Mouse (Mus musculus): ENCODE measurements at regions not wholly inside any gene's neighbourhood (a gene's known extent, or its start where the extent isn't known, plus 50 kb on each side); places are given as distances from the start of the nearest gene placed in this dataset.
"Not testable (repeated sequence)": the region's sequence is repeated elsewhere in the genome, so short reads cannot be mapped to it uniquely, and the experiment has no call there.

GRCm38 (mm10) chr17:9066633-9067032, 78.5 kb downstream of the 1700010I14Rik start:
- DNase-seq = not testable (repeated sequence)

DNA sequence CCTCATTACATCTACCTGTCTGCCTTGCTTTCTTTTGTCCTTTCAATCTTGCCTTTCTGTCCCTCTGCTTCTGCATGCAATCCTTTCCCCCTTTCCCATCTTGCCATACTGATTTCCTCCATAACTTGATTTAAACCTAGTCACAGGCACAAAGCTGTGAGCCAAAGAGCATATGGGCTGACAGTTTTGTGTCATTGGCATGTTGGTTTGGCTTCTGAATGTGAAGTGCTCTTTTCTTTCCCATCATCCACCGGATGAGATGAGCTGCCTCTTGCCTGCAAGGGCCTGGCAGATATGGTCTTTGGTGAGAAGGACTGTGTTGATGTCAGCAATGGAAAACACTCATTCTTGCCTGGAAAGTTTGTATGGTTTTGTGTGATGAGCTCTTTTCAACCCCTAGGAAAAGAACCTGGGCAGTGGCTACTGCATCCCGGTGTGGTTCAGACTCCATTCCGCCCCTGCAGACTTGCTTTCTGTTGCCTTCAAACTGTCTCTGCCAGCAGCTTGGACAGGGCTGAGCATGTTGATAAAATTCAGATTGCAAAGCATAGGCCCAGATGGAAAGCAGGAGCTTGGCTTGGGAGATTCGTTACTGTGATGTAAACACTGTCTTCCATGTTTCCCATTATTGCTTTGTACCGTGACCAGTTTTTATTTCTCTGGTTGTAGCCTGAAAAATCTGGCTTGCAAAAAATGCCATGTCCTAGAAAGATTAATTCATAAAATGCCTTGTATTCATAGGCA, 80.9 kb downstream of the 1700010I14Rik start:
- DNase-seq = no peak

GRCm38 (mm10) chr17:9083629-9084028, 95.5 kb downstream of the 1700010I14Rik start:
- no peak for DNase-seq

DNA sequence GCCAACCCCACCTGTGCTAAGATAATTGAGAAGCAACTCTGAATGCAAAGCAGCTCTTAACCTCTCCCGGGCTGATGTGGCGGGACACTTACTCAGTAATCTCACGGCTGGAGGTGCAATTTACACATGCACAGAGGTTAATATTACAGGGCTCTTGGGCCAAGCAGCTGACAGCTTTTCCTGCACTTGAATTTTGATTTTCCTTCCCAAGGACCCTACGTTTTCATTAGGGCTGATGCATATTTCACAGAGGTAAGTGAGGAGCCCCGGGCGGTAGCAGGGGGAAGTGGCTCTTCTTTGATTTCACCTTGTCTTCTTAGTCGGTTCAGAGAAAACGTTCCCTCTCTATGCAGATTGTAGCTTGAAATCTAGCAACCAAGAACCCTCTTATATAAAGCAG, 139.7 kb downstream of the 1700010I14Rik start:
- no peak for DNase-seq

DNA sequence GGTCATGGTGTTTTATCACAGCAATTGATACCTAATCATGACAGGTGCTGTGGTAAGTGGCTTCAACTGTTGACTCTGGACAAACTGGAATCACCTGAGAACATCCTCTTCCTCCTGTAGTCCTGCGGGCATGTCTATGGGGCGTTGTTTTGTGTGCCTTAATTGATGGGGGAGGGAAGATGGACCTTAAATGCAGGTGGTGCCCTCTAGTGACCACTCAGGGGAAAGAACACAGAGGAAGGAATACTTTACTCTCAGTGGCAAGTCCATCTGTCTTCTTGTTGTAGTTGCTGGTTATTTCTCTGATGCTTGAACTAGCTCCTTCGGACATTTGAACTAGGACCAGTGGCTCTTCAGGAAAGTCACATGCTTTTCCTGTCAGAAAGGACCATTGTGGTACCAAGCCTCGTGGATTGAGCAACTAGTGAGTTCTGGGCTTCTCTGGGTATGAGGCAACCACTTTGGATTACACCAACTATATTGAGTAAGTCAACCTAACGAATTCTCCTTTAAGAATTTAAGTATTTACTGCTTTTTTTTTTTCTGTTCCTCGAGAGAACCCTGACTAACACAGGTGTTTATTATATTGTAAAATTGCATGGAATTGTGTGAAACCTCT, 157.6 kb downstream of the 1700010I14Rik start:
- DNase-seq = no peak

DNA sequence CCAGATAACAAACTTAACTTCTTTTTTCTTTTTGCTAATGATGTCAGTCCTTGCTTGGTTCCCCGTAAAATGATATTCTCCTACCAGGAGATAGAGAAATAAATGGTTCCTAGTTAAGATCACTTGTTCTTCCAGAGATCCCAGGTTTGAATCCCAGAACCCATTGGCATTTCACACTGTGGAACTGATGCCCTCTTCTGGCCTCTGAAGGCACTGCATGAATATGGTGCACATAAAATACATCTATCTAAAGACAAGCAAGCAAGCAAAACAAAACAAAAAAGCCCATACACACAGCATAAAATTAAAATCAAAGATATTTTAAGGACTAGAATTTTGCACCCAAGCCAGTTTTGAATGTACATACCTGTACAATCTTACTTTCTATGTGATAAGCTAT, 162.5 kb downstream of the 1700010I14Rik start:
- no peak for DNase-seq

DNA sequence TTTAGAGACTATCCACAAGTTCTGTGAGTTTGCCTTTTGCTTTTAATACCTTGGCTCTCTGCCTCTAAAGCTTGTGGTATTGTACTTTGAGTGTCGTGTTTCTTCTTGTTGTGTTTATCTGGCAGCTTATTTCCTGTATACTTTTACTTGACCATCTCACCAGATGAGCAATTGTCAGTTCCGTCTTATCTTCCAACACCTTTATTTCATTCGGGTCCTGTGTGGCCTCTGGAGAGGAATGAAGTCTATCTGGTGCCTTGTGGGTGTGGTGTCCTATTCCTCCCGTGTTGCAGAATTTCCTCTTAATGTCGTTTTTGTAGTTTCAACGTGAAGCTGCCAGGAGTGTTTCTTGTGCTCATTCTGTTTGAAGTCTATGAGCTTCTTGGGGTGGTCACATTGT, 174.0 kb downstream of the 1700010I14Rik start:
- DNase-seq = no peak

DNA sequence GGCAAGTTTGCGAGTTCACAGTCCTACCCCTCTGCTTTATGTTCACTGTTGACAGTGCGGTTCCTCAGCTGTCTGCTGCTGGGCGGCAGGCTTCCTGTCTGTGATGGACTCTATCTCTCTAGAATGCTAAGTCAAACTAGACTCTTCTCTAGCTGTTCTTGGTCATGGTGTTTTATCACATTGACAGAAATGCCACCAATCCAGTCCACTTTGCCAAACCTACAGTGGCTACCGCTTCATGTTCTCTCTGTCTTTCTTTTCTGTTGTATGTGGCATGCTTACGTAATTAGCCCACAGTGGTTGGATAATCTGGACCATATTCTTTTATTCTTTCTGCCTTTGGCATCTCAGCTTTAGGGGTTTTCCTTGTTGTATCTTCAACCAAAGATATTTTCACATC, 174.5 kb downstream of the 1700010I14Rik start:
- no peak for DNase-seq

- DNase-seq = no peak
These were observed 175.2 kb downstream of the 1700010I14Rik start for GRCm38 (mm10) chr17:9163285-9163684.

DNA sequence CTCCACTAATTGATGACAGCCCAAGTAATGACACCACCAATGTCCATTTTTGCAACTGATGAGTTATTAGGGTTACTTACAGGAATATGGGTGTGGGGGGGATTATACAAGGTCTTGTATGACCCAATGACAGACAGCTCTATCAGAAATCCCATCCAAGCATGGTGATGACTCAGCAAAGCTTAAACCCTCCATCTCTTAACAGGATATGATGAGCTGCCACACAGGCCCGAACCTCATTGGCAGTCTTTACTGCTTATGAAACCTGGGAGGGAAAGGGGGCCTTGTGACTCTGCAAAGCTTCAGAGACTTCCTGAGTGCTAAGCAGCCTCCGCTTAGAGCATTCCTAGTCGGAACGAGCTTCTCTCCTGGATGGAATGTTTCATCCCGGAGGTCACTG, 176.4 kb downstream of the 1700010I14Rik start:
- DNase-seq = no peak

DNA sequence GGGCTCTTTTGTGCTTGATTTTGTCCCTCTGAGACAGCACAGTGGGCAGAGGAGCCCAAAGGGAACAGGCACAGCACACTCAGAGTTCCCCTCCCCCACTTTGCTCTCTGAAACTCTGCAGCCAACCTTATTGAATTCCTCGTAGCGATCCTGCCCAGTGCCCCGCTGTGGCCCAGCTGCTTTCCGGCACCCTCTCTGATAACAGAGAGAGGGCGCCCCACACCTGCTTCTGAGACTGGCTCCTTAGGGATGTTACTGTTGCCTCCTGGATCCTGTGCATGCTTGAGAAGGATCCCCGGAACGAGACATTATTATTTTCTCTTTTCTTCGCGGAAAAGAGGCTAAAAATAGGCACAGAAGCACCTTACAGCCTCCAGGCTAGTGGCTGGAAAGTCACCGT, 179.0 kb downstream of the 1700010I14Rik start:
- peak; percentile 83 for DNase-seq

DNA sequence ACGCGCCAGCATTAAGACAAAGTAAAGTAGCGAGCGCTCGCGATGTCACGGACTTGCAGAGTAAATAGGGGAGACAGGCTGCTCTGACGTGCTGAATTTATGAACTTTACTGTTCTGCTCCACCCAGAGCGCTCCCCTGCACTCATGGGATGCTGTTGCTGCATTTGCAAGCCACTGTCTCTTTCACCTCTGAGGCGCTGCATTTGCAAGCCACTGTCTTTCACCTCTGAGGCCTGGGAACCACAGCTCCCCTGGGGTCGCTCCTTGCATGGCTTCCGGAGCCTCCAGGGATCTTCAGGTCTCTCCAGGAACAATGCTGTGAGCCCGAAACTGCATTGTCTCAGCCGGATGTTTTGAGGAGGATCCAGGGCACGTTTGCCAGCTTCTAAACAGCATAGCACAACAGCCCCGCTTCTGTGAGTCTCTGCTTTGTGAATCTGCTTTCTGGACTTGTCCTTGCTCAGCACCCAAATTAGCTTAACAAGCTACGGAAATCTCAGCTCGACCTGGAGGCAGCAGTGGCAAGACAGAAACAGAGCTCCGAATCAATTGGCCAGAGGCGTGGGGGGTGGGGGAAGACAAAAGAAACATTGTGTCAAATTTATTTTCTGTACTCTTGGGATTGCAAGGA, 179.6 kb downstream of the 1700010I14Rik start:
- DNase-seq = peak; percentile 35

DNA sequence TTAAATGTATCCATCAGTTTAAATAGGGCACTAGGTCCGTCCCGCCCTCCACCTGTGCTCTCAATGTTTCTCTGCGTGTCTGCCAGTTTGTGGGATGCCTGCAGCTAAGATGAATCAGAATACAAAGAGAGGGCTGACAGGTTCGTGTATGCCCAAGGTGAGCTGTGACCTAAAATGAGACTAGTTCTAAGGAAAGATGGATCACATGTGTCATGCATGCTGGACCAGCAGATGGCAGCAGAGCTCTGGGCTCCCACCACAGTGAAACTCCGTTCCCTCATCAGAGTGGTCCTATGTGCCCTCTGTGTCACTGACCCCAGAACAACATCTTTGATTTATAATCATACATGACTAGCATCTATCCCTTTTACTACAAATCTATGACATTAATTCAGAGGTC, 180.3 kb downstream of the 1700010I14Rik start:
- peak; percentile 86 for DNase-seq

- DNase-seq = peak; percentile 78
These were observed 181.2 kb downstream of the 1700010I14Rik start for GRCm38 (mm10) chr17:9169371-9169770.

- DNase-seq = no peak
These were observed 209.0 kb downstream of the 1700010I14Rik start for GRCm38 (mm10) chr17:9197160-9197559.

GRCm38 (mm10) chr17:9200386-9200785, 212.3 kb downstream of the 1700010I14Rik start:
- no peak for DNase-seq

DNA sequence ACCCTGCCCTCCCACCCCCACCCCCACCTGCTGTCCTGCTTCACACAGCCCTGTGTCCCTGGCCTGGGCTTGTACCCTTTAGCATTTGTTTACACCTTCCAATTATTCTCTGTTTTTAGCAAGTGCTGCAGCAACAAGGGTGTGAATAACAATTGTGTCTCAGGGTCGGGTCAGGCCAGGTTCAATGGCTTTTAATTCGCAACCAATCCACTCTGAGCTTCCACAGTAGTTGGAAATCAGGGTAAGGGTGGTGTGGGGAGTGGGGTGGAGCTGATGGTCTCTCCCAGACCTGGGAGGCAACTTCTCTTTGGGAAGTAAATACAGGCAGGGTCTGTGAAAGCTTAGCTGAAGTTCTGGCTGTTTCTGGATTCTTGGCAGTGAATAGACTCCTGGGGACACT, 214.4 kb downstream of the 1700010I14Rik start:
- no peak for DNase-seq

DNA sequence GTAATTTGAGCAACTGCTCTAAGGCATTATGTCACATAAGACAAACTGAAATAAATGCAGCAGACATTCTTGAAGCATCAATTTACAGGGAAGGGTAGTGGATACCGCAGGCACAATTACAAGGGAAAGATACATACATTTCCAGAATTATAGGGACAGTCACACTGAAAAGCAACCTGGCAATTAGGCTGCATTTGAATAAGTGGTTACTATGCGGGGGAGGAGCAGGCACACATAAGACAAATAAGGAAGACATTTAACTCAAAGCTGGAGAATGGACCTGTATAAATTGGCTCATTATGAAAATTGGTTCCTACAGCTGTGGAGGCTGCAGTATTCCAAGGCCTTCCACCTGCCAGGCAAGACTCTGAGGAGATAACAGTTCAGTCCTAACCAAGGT, 211.2 kb upstream of the Gm17728 start:
- no peak for DNase-seq

- DNase-seq = no peak
These were observed 198.8 kb upstream of the Gm17728 start for GRCm38 (mm10) chr17:9223097-9223496.

DNA sequence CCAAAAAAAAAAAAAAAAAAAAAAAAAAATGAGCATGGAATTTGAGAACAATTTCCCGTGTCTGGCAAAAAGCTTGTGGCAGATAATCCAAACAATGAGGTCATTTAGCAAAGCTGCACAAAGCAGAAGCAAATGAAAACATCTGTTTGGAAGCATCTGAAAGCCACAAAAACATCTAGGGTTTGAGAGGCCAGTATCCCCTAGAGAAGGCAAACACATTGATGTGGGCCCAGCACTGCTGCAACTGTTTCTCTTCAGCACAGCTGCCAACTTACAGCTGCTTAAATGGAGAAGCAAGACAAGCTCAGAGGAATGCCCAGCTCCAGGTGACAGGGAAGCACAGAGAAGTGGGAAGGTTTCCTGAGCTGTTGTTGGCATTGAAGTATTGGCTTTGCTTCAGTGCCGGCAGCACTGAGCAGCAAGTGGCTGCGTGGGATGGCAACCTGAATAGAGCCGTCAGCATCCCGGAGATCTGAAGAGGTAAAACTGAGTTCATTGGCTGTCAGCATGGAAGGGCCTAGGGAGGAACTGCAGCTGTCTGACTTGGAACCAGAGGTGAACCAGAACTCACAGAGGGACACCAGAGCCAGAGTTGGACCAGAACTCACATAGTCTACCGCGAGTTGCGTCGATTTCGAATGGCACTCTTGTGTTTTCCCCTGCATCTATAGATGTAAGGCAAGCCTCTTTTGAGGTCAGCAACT, 193.8 kb upstream of the Gm17728 start:
- no peak for DNase-seq

DNA sequence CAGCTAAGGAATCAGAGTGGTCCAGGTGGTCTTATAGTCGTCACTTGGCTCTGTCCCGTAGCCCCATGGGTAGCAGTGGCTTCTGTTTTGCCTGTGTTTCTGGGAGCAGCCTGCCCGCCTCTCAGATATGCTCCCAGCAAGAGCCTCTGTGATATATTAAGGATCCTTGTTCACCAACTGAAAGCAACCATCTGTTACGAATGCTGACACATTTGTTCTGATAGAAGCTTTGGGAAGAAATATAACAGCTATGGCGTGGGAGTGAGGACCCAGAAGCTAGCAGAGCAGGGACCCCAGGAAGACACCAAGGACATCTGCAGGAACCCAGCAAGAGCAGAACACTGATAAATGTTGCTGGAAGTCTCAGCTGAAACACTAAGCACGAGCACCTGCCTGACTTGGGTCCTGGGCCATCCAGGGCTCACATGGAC, 186.7 kb upstream of the Gm17728 start:
- peak; percentile 32 for DNase-seq

DNA sequence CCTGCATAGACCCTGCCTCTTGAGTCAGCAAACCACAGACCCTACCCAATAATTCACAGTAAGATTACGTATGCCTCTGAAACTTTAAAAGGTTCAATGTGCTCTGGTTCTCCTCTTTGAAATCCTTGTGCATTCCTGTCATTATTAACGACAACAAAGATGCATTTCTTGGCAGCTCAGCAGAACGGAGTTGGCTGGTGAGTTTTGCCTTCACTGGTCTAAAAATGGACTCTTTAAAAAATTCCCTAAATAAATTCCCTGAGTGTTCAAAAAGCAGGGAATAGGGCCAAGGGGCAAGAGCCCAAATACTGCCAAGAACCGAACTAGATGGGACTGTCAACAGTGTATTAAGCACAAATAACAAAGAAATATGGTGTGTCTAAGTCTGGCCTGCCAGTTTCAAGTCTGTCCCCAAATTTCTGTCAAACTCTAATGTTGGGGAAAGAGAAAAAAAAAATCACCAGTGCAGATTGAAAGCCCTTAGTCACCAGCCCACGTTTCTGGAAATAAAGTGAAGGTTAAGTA, 163.2 kb upstream of the Gm17728 start:
- peak; percentile 24 for DNase-seq

DNA sequence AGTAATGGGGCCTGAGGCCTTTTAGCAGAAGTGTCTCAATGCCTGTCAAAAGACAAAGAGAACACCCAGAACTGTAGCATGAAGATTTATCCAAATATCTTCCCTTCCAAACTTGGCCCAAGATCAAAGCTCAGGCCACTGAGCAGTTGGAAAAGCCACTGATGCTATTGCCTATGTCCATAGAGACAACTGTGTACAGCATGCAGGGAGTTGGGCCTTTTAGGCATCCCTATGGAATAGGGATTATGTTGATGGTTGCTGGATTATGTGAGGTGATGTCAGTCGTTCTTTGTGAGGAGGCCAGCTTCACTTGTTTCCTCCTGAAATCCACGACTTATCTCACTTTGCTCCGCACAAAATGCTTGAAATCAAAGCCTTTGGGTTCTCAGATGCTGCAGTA, 153.1 kb upstream of the Gm17728 start:
- DNase-seq = no peak
